Mouse (Mus musculus) E14TG2a.4 (cell line): ENCODE results near the gene Fam168b.

Source experiments
- CTCF ChIP-seq: conservative IDR thresholded peaks from 2 replicates; pipeline ENCODE4 v1.5.1; 2014; ENCODE audit warnings: low read length
- NANOG ChIP-seq: IDR thresholded peaks from 2 replicates; pipeline ENCODE4 v1.6.1; 2014; ENCODE audit warnings: borderline replicate concordance, low read length, mixed read lengths
- POU5F1 ChIP-seq: IDR thresholded peaks from 2 replicates; pipeline ENCODE4 v1.6.1; 2014; ENCODE audit warnings: low read length, borderline replicate concordance

DNA sequence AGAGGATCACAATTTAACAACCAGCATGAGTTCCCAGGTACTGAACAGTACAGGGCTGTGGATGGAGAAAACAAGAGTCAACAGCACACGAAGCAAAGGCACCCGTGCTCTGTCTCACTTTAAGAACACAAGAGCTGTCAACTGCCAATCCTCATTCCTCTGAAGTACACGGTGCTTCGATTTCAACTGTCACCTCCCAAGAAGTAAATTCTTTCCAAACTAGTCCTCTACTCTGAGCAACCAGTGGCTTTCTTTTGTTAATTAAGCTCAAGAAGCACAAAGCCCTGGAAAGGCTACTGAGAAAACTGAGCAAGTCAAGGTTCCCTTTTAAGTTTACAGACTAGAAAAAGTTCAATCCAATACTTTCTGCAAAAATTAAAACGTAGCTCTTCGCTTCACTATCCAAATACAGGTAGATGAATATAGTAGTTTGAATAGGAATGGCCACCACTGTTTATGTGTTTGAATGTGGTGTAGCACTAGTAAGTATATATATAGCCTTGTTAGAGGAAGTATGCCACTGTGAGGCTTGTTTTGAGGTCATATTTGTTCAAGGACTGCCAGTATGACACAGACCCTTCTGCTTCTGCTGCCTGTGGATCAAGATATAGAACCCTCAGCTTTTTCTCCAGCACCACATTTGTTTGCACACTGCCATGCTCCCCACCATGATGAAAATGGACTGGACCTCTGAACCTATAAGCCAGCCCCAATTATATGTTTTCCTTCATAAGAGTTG lies 4.7 kb downstream of the Fam168b start:
- TF ChIP-seq CTCF (no peak), NANOG (no peak), POU5F1 (no peak)
